Mouse (Mus musculus) gastrocnemius, postnatal 14 days (tissue): ENCODE results near the gene Znhit2. TPM values are rescaled to one million over a fixed set of nuclear protein-coding genes. Genes with fewer than 3 reads are reported as not detected.

Source experiments
- DNase-seq: peaks from one replicate; pipeline ENCODE4 v3.0.0; 2021; ENCODE audit warnings: mixed read lengths
- intact Hi-C: fragments of 180-260 bp; cut with DNase I; formaldehyde crosslinking; loops from one replicate; pipeline ENCODE4 v1.15.1; 2025; ENCODE audit warnings: low total_unique reads
- total RNA-seq, 2 experiments: library from RNA; stranded (reverse); gene quantifications; 2 replicates each; pipeline ENCODE4 v1.2.3; 2021

The Znhit2 gene
- total RNA-seq, 2 experiments from 2014 or later, result 9.2 to 9.9 TPM

GRCm38 (mm10) chr19:6045366-6046293 lies 15.4 kb upstream of the Znhit2 start:
- intact Hi-C loops, result no loop called here
- no peak for DNase-seq

GRCm38 (mm10) chr19:6046294-6047153 lies 14.5 kb upstream of the Znhit2 start, which contains the start of gene Syvn1:
Syvn1 (plus strand) TSS chr19:6046576.
- intact Hi-C loops, result no loop called here
- peak; percentile 88 for DNase-seq

- no peak for DNase-seq
- intact Hi-C loops, result no loop called here
Measured at GRCm38 (mm10) chr19:6047154-6047898, 13.7 kb upstream of the Znhit2 start.

- intact Hi-C loops, result no loop called here
Measured at GRCm38 (mm10) chr19:6047899-6048166, 13.2 kb upstream of the Znhit2 start.

GRCm38 (mm10) chr19:6048681-6049410 lies 12.1 kb upstream of the Znhit2 start:
- intact Hi-C loops, result no loop called here
- DNase-seq, result no peak

More at GRCm38 (mm10) chr19:6047899-6048166, 13.2 kb upstream of the Znhit2 start:
- DNase-seq, result no peak

- intact Hi-C loops, result no loop called here
- no peak for DNase-seq
Measured at GRCm38 (mm10) chr19:6052516-6052915, 8.5 kb upstream of the Znhit2 start.

- DNase-seq, result no peak
- intact Hi-C loops, result no loop called here
Measured at GRCm38 (mm10) chr19:6054296-6054695, 6.7 kb upstream of the Znhit2 start.

- intact Hi-C loops, result no loop called here
- no peak for DNase-seq
Measured at GRCm38 (mm10) chr19:6056696-6057095, 4.3 kb upstream of the Znhit2 start.

- intact Hi-C loops, result no loop called here
- peak; percentile 99 for DNase-seq
Measured at GRCm38 (mm10) chr19:6057313-6058096, 3.5 kb upstream of the Znhit2 start, which contains the start of the genes Mrpl49 and Fau. Mrpl49 (minus strand) TSS chr19:6057785. Fau (plus strand) TSS chr19:6057844.

GRCm38 (mm10) chr19:6058513-6058912 lies 2.5 kb upstream of the Znhit2 start:
- intact Hi-C loops, result no loop called here
- DNase-seq, result no peak

- DNase-seq, result no peak
- intact Hi-C loops, result no loop called here
Measured at GRCm38 (mm10) chr19:6058966-6059365, 2.0 kb upstream of the Znhit2 start.

- intact Hi-C loops, result no loop called here
- DNase-seq, result peak; percentile 42
Measured at GRCm38 (mm10) chr19:6061641-6062302, 780 bp downstream of the Znhit2 start.

- no peak for DNase-seq
- intact Hi-C loops, result no loop called here
Measured at GRCm38 (mm10) chr19:6062418-6062817, 1.4 kb downstream of the Znhit2 start.

GRCm38 (mm10) chr19:6063081-6063480 lies 2.1 kb downstream of the Znhit2 start:
- no peak for DNase-seq
- intact Hi-C loops, result no loop called here

GRCm38 (mm10) chr19:6066571-6066970 lies 5.6 kb downstream of the Znhit2 start:
- DNase-seq, result no peak
- intact Hi-C loops, result no loop called here

- intact Hi-C loops, result no loop called here
- DNase-seq, result peak; percentile 75
Measured at GRCm38 (mm10) chr19:6067011-6067723, 6.2 kb downstream of the Znhit2 start.

GRCm38 (mm10) chr19:6067724-6068415 lies 6.9 kb downstream of the Znhit2 start, which contains the start of gene Tm7sf2:
Tm7sf2 (minus strand) TSS chr19:6068373.
- DNase-seq, result peak; percentile 93
- intact Hi-C loops, result no loop called here
